Mouse (Mus musculus): ENCODE measurements around the gene B4galnt3.
"Not testable (repeated sequence)": the region's sequence is repeated elsewhere in the genome, so short reads cannot be mapped to it uniquely, and the experiment has no call there.

The B4galnt3 gene

GRCm38 (mm10) chr6:120294056-120294784 is at the start of gene B4galnt3, which contains the start of gene D330020A13Rik:
TSS of gene B4galnt3 (minus strand) at chr6:120294559.
TSS of gene D330020A13Rik (plus strand) at chr6:120294364.
- no peak for DNase-seq (ENCODE audit: low spot score in 2 of 2)

- DNase-seq (ENCODE audit: low spot score in 2 of 2) = no peak
These were observed 49.6 kb upstream of the B4galnt3 start for GRCm38 (mm10) chr6:120343992-120344391.

GRCm38 (mm10) chr6:120332351-120332750 is 38.0 kb upstream of the B4galnt3 start:
- DNase-seq (ENCODE audit: low spot score in 2 of 2) = no peak

GRCm38 (mm10) chr6:120324295-120324927 is 30.1 kb upstream of the B4galnt3 start:
- DNase-seq (ENCODE audit: low spot score in 2 of 2) = peak; percentile 15 to 67

GRCm38 (mm10) chr6:120320369-120320768 is 26.0 kb upstream of the B4galnt3 start:
- DNase-seq (ENCODE audit: low spot score in 2 of 2) = no peak

- no peak for DNase-seq (ENCODE audit: low spot score in 2 of 2)
These were observed 24.8 kb upstream of the B4galnt3 start for GRCm38 (mm10) chr6:120319129-120319528.

- DNase-seq (ENCODE audit: low spot score in 2 of 2) = no peak
These were observed 24.1 kb upstream of the B4galnt3 start for GRCm38 (mm10) chr6:120318303-120318940.

- DNase-seq (ENCODE audit: low spot score in 2 of 2) = no peak
These were observed 18.1 kb upstream of the B4galnt3 start for GRCm38 (mm10) chr6:120312443-120312842.

- no peak for DNase-seq (ENCODE audit: low spot score in 2 of 2)
These were observed 15.4 kb upstream of the B4galnt3 start for GRCm38 (mm10) chr6:120309787-120310186.

GRCm38 (mm10) chr6:120309338-120309737 is 15.0 kb upstream of the B4galnt3 start:
- no peak for DNase-seq (ENCODE audit: low spot score in 2 of 2)

- DNase-seq (ENCODE audit: low spot score in 2 of 2) = peak in 1 of 2 experiments; percentile 29
These were observed 12.7 kb upstream of the B4galnt3 start for GRCm38 (mm10) chr6:120306859-120307594.

- DNase-seq (ENCODE audit: low spot score in 2 of 2) = no peak
These were observed 8.5 kb upstream of the B4galnt3 start for GRCm38 (mm10) chr6:120302755-120303316.

- DNase-seq (ENCODE audit: low spot score in 2 of 2) = peak in 1 of 2 experiments; percentile 17
These were observed 6.8 kb upstream of the B4galnt3 start for GRCm38 (mm10) chr6:120301137-120301536.

- not testable (repeated sequence) for DNase-seq (ENCODE audit: low spot score in 2 of 2)
These were observed 2.2 kb upstream of the B4galnt3 start for GRCm38 (mm10) chr6:120296589-120296988.

- no peak for DNase-seq (ENCODE audit: low spot score in 2 of 2)
These were observed 400 bp upstream of the B4galnt3 start for GRCm38 (mm10) chr6:120294785-120295133.

- DNase-seq (ENCODE audit: low spot score in 2 of 2) = no peak
These were observed 2.9 kb downstream of the B4galnt3 start for GRCm38 (mm10) chr6:120291396-120292009.

GRCm38 (mm10) chr6:120289430-120289829 is 4.9 kb downstream of the B4galnt3 start:
- DNase-seq (ENCODE audit: low spot score in 2 of 2) = no peak

- DNase-seq (ENCODE audit: low spot score in 2 of 2) = no peak
These were observed 5.8 kb downstream of the B4galnt3 start for GRCm38 (mm10) chr6:120288541-120288940.

- no peak for DNase-seq (ENCODE audit: low spot score in 2 of 2)
These were observed 7.1 kb downstream of the B4galnt3 start for GRCm38 (mm10) chr6:120287279-120287678.

GRCm38 (mm10) chr6:120276874-120277449 is 17.4 kb downstream of the B4galnt3 start:
- no peak for DNase-seq (ENCODE audit: low spot score in 2 of 2)

- peak in 1 of 2 experiments; percentile 10 for DNase-seq (ENCODE audit: low spot score in 2 of 2)
These were observed 19.1 kb downstream of the B4galnt3 start for GRCm38 (mm10) chr6:120275301-120275700.

Data from heart, adult 9 months (tissue).